Mouse (Mus musculus) hindbrain, embryonic 15.5 days (tissue): Measurements from ENCODE around the gene Cadps2. TPM values are rescaled to one million over a fixed set of nuclear protein-coding genes. Genes with fewer than 3 reads are reported as not detected.
A peak's percentile ranks its signal among the peaks of the same experiment; 100 is the strongest.

Source experiments
- ATAC-seq: fragments of 200-750 bp; cut with Nextera tagmentation; 2 replicates; pipeline ENCODE4 v1.8.0; 2017; ENCODE audit warnings: low read depth, moderate number of reproducible peaks, moderate TSS enrichment; ENCODE audit not compliant: low FRiP score
- H3K27ac ChIP-seq: fragments of 300-500 bp; sonication (generic); replicated peaks from 2 replicates; pipeline ENCODE4 v1.5.1; 2015; ENCODE audit warnings: mild to moderate bottlenecking, inconsistent platforms
- H3K27me3 ChIP-seq: fragments of 300-500 bp; sonication (generic); 2 replicates; pipeline ENCODE4 v1.6.1; 2015; ENCODE audit warnings: control low read depth, inconsistent platforms
- H3K36me3 ChIP-seq: fragments of 300-500 bp; sonication (generic); 2 replicates; pipeline ENCODE4 v1.6.1; 2015; ENCODE audit warnings: control low read depth, inconsistent platforms
- H3K4me1 ChIP-seq: fragments of 300-500 bp; sonication (generic); replicated peaks from 2 replicates; pipeline ENCODE4 v1.6.1; 2015; ENCODE audit warnings: control low read depth, inconsistent platforms
- H3K4me2 ChIP-seq: fragments of 300-500 bp; sonication (generic); 2 replicates; pipeline ENCODE4 v1.6.1; 2015; ENCODE audit warnings: moderate library complexity, mild to moderate bottlenecking, inconsistent platforms
- H3K4me3 ChIP-seq: fragments of 300-500 bp; sonication (generic); 2 replicates; pipeline ENCODE4 v1.5.1; 2015; ENCODE audit warnings: mild to moderate bottlenecking, inconsistent platforms
- H3K9ac ChIP-seq: fragments of 300-500 bp; sonication (generic); 2 replicates; pipeline ENCODE4 v1.6.1; 2015; ENCODE audit warnings: inconsistent platforms
- H3K9me3 ChIP-seq: fragments of 300-500 bp; sonication (generic); 2 replicates; pipeline ENCODE4 v1.6.1; 2016; ENCODE audit warnings: control low read depth, inconsistent platforms
- WGBS: fragments of 180-500 bp; shearing (Covaris S2); methylation state at CpG from one replicate; pipeline ENCODE4 v1.1.7; 2015; 5-methylcytosine and 5-hydroxymethylcytosine counted together
- polyA plus RNA-seq: library from polyadenylated mRNA; unstranded; fragments of >200 nt; fragmentation: Nextera tagmentation; extraction: Ambion mirVana; gene quantifications from 2 replicates; pipeline ENCODE4 v1.2.1, GENCODE M21; 2015

Cadps2 gene
- polyA plus RNA-seq, 1 experiment from 2014 or later, result 13.9 TPM

- no peak overlapping the region for H3K27ac ChIP-seq
- H3K4me3 ChIP-seq, result no peak overlapping the region
- H3K9ac ChIP-seq, result no peak overlapping the region
- H3K27me3 ChIP-seq, result no peaks in the 10 kb centered on the region
- no peaks in the 10 kb centered on the region for H3K9me3 ChIP-seq
- WGBS, result 60% methylated on average over 7 of the region's 7 CpGs
- no peaks in the 10 kb centered on the region for H3K36me3 ChIP-seq
- H3K4me1 ChIP-seq, result no peaks in the 10 kb centered on the region
- ATAC-seq, result peak; percentile 61
- no peak overlapping the region for H3K4me2 ChIP-seq
Observed at GRCm38 (mm10) chr6:23647627-23648247, 191.5 kb downstream of the Cadps2 start.

GRCm38 (mm10) chr6:23637081-23637480 lies 202.1 kb downstream of the Cadps2 start:
- Histone ChIP-seq H3K27ac (no peak overlapping the region), H3K4me3 (no peak overlapping the region), H3K4me1 (no peaks in the 10 kb centered on the region), H3K27me3 (no peaks in the 10 kb centered on the region), H3K9ac (no peak overlapping the region), H3K4me2 (no peak overlapping the region), H3K36me3 (no peaks in the 10 kb centered on the region), H3K9me3 (no peaks in the 10 kb centered on the region)
- 61% methylated on average over 3 of the region's 3 CpGs for WGBS
- no peak for ATAC-seq

- H3K9ac ChIP-seq, result no peak overlapping the region
- 92% methylated on average over 3 of the region's 3 CpGs for WGBS
- no peaks in the 10 kb centered on the region for H3K27me3 ChIP-seq
- no peak overlapping the region for H3K27ac ChIP-seq
- H3K36me3 ChIP-seq, result no peaks in the 10 kb centered on the region
- H3K4me3 ChIP-seq, result no peak overlapping the region
- no peak for ATAC-seq
- no peak overlapping the region for H3K4me2 ChIP-seq
- no peaks in the 10 kb centered on the region for H3K9me3 ChIP-seq
- H3K4me1 ChIP-seq, result no peaks in the 10 kb centered on the region
Observed at GRCm38 (mm10) chr6:23635208-23635607, 204.0 kb downstream of the Cadps2 start.

GRCm38 (mm10) chr6:23634016-23634415 lies 205.2 kb downstream of the Cadps2 start:
- no peaks in the 10 kb centered on the region for H3K27me3 ChIP-seq
- H3K4me1 ChIP-seq, result no peaks in the 10 kb centered on the region
- H3K4me3 ChIP-seq, result no peak overlapping the region
- no peak overlapping the region for H3K9ac ChIP-seq
- WGBS, result 71% methylated on average over 9 of the region's 9 CpGs
- H3K9me3 ChIP-seq, result no peaks in the 10 kb centered on the region
- H3K27ac ChIP-seq, result no peak overlapping the region
- H3K4me2 ChIP-seq, result no peak overlapping the region
- no peaks in the 10 kb centered on the region for H3K36me3 ChIP-seq
- no peak for ATAC-seq

GRCm38 (mm10) chr6:23630465-23630864 lies 208.8 kb downstream of the Cadps2 start:
- no peak for ATAC-seq
- WGBS, result 8% methylated on average over 4 of the region's 4 CpGs
- H3K4me2 ChIP-seq, result no peak overlapping the region
- no peak overlapping the region for H3K9ac ChIP-seq
- no peaks in the 10 kb centered on the region for H3K27me3 ChIP-seq
- no peak overlapping the region for H3K4me3 ChIP-seq
- H3K4me1 ChIP-seq, result no peaks in the 10 kb centered on the region
- H3K27ac ChIP-seq, result no peak overlapping the region
- no peaks in the 10 kb centered on the region for H3K9me3 ChIP-seq
- H3K36me3 ChIP-seq, result no peaks in the 10 kb centered on the region

GRCm38 (mm10) chr6:23575102-23575501 lies 264.1 kb downstream of the Cadps2 start:
- H3K9ac ChIP-seq, result no peak overlapping the region
- WGBS, result 85% methylated on average over 2 of the region's 2 CpGs
- H3K9me3 ChIP-seq, result no peaks in the 10 kb centered on the region
- H3K36me3 ChIP-seq, result no peaks in the 10 kb centered on the region
- ATAC-seq, result no peak
- no peak overlapping the region for H3K4me3 ChIP-seq
- H3K4me1 ChIP-seq, result no peaks in the 10 kb centered on the region
- H3K27me3 ChIP-seq, result no peaks in the 10 kb centered on the region
- H3K27ac ChIP-seq, result no peak overlapping the region
- H3K4me2 ChIP-seq, result no peak overlapping the region

- no peaks in the 10 kb centered on the region for H3K27me3 ChIP-seq
- no peak for ATAC-seq
Observed at GRCm38 (mm10) chr6:23573750-23574149, 265.5 kb downstream of the Cadps2 start.

GRCm38 (mm10) chr6:23572401-23572800 lies 266.8 kb downstream of the Cadps2 start:
- Histone ChIP-seq H3K9ac (no peak overlapping the region), H3K27ac (no peak overlapping the region), H3K27me3 (no peaks in the 10 kb centered on the region), H3K9me3 (no peaks in the 10 kb centered on the region), H3K4me1 (no peaks in the 10 kb centered on the region), H3K4me3 (no peak overlapping the region), H3K4me2 (no peak overlapping the region), H3K36me3 (no peaks in the 10 kb centered on the region)
- WGBS, result 20% methylated on average over 4 of the region's 4 CpGs
- no peak for ATAC-seq

More at GRCm38 (mm10) chr6:23573750-23574149, 265.5 kb downstream of the Cadps2 start:
- H3K27ac ChIP-seq, result no peak overlapping the region
- WGBS, result 91% methylated on average over 4 of the region's 4 CpGs
- no peak overlapping the region for H3K9ac ChIP-seq
- no peaks in the 10 kb centered on the region for H3K4me1 ChIP-seq
- no peaks in the 10 kb centered on the region for H3K36me3 ChIP-seq
- H3K4me2 ChIP-seq, result no peak overlapping the region
- no peak overlapping the region for H3K4me3 ChIP-seq
- H3K9me3 ChIP-seq, result no peaks in the 10 kb centered on the region

GRCm38 (mm10) chr6:23569686-23570085 lies 269.5 kb downstream of the Cadps2 start:
- no peak overlapping the region for H3K9ac ChIP-seq
- H3K4me1 ChIP-seq, result no peaks in the 10 kb centered on the region
- WGBS, result 89% methylated on average over 4 of the region's 4 CpGs
- no peak overlapping the region for H3K4me2 ChIP-seq
- no peak overlapping the region for H3K4me3 ChIP-seq
- H3K36me3 ChIP-seq, result no peaks in the 10 kb centered on the region
- ATAC-seq, result no peak
- no peaks in the 10 kb centered on the region for H3K27me3 ChIP-seq
- no peak overlapping the region for H3K27ac ChIP-seq
- no peaks in the 10 kb centered on the region for H3K9me3 ChIP-seq

GRCm38 (mm10) chr6:23568688-23569087 lies 270.5 kb downstream of the Cadps2 start:
- H3K27ac ChIP-seq, result no peak overlapping the region
- H3K9ac ChIP-seq, result no peak overlapping the region
- no peaks in the 10 kb centered on the region for H3K36me3 ChIP-seq
- H3K27me3 ChIP-seq, result no peaks in the 10 kb centered on the region
- H3K4me1 ChIP-seq, result no peaks in the 10 kb centered on the region
- no peaks in the 10 kb centered on the region for H3K9me3 ChIP-seq
- WGBS, result 70% methylated on average over 1 of the region's 1 CpGs
- no peak overlapping the region for H3K4me2 ChIP-seq
- no peak overlapping the region for H3K4me3 ChIP-seq
- ATAC-seq, result no peak

- Histone ChIP-seq H3K9me3 (no peaks in the 10 kb centered on the region), H3K4me2 (no peak overlapping the region), H3K27ac (no peak overlapping the region), H3K4me1 (no peaks in the 10 kb centered on the region), H3K36me3 (no peaks in the 10 kb centered on the region), H3K27me3 (no peaks in the 10 kb centered on the region), H3K4me3 (no peak overlapping the region), H3K9ac (no peak overlapping the region)
- ATAC-seq, result no peak
- 94% methylated on average over 1 of the region's 1 CpGs for WGBS
Observed at GRCm38 (mm10) chr6:23567651-23568050, 271.6 kb downstream of the Cadps2 start.

GRCm38 (mm10) chr6:23549874-23550273 lies 289.3 kb downstream of the Cadps2 start:
- Histone ChIP-seq H3K9ac (no peak overlapping the region), H3K9me3 (no peaks in the 10 kb centered on the region), H3K4me3 (no peak overlapping the region), H3K4me2 (no peak overlapping the region), H3K27me3 (no peaks in the 10 kb centered on the region), H3K36me3 (no peaks in the 10 kb centered on the region), H3K4me1 (no peaks in the 10 kb centered on the region), H3K27ac (no peak overlapping the region)
- no peak for ATAC-seq
- 60% methylated on average over 1 of the region's 1 CpGs for WGBS

GRCm38 (mm10) chr6:23523710-23524109 lies 315.5 kb downstream of the Cadps2 start:
- Histone ChIP-seq H3K27ac (no peak overlapping the region), H3K9me3 (no peaks in the 10 kb centered on the region), H3K27me3 (no peaks in the 10 kb centered on the region), H3K4me1 (no peaks in the 10 kb centered on the region), H3K4me3 (no peak overlapping the region), H3K36me3 (no peaks in the 10 kb centered on the region), H3K9ac (no peak overlapping the region), H3K4me2 (no peak overlapping the region)
- WGBS, result 88% methylated on average over 2 of the region's 2 CpGs
- ATAC-seq, result no peak
